Mouse (Mus musculus): ENCODE measurements around the gene Akt1s1. TPM values are rescaled to one million over a fixed set of nuclear protein-coding genes. Genes with fewer than 3 reads are reported as not detected.

Akt1s1 gene
- polyA plus RNA-seq, 1 experiment from 2014 or later, result 105 TPM

GRCm38 (mm10) chr7:44850146-44850545 is 1.4 kb downstream of the Akt1s1 start:
- H3K4me2 ChIP-seq (ENCODE audit: low read depth, low read length), result peak overlapping the region; percentile 67
- peak overlapping the region; percentile 91 for H3K9ac ChIP-seq (ENCODE audit: low read depth, low read length)
- WGBS, result under 1% methylated on average over 33 of the region's 33 CpGs
- ATAC-seq, result peak; percentile 45
- H3K27ac ChIP-seq (ENCODE audit: low read length), result peak overlapping the region; percentile 99
- peaks cover 33% of the 10 kb centered on the region for H3K4me1 ChIP-seq (ENCODE audit: control insufficient read depth, insufficient read depth, low read length)
- peaks cover 16% of the 10 kb centered on the region; the same call in 1 of the 2 replicates for H3K36me3 ChIP-seq (ENCODE audit: control insufficient read depth, insufficient read depth, low read length)
- no peaks in the 10 kb centered on the region for H3K27me3 ChIP-seq (replicated peaks; ENCODE audit: control insufficient read depth, insufficient read depth, low read length)
- peak overlapping the region; percentile 82 for H3K4me3 ChIP-seq (ENCODE audit: low read length)
- H3K9me3 ChIP-seq (ENCODE audit: control insufficient read depth, low read length), result no peaks in the 10 kb centered on the region

- peaks cover 10% of the 10 kb centered on the region; the same call in 1 of the 2 replicates for H3K36me3 ChIP-seq (ENCODE audit: control insufficient read depth, insufficient read depth, low read length)
- H3K4me3 ChIP-seq (ENCODE audit: low read length), result peak overlapping the region; percentile 82
- 77% methylated on average over 8 of the region's 8 CpGs for WGBS
- peak overlapping the region; percentile 91 for H3K9ac ChIP-seq (ENCODE audit: low read depth, low read length)
- no peak for ATAC-seq
- peak overlapping the region; percentile 99 for H3K27ac ChIP-seq (ENCODE audit: low read length)
- no peaks in the 10 kb centered on the region for H3K9me3 ChIP-seq (ENCODE audit: control insufficient read depth, low read length)
- peak overlapping the region; percentile 67 for H3K4me2 ChIP-seq (ENCODE audit: low read depth, low read length)
- no peaks in the 10 kb centered on the region for H3K27me3 ChIP-seq (replicated peaks; ENCODE audit: control insufficient read depth, insufficient read depth, low read length)
- peaks cover 41% of the 10 kb centered on the region for H3K4me1 ChIP-seq (ENCODE audit: control insufficient read depth, insufficient read depth, low read length)
Observed at GRCm38 (mm10) chr7:44850789-44851624, 2.2 kb downstream of the Akt1s1 start.

GRCm38 (mm10) chr7:44851625-44852234 is 2.9 kb downstream of the Akt1s1 start:
- 91% methylated on average over 12 of the region's 12 CpGs for WGBS
- H3K27me3 ChIP-seq (replicated peaks; ENCODE audit: control insufficient read depth, insufficient read depth, low read length), result no peaks in the 10 kb centered on the region
- no peak overlapping the region for H3K4me2 ChIP-seq (ENCODE audit: low read depth, low read length)
- peaks cover 46% of the 10 kb centered on the region for H3K4me1 ChIP-seq (ENCODE audit: control insufficient read depth, insufficient read depth, low read length)
- 0 out of 2 replicates have a peak, but pooled peaks cover 3% of the 10 kb centered on the region for H3K36me3 ChIP-seq (ENCODE audit: control insufficient read depth, insufficient read depth, low read length)
- no peak for ATAC-seq
- H3K9me3 ChIP-seq (ENCODE audit: control insufficient read depth, low read length), result no peaks in the 10 kb centered on the region
- H3K4me3 ChIP-seq (ENCODE audit: low read length), result no peak overlapping the region
- H3K27ac ChIP-seq (ENCODE audit: low read length), result no peak overlapping the region
- H3K9ac ChIP-seq (ENCODE audit: low read depth, low read length), result peak overlapping the region; percentile 91; the same call in 1 of the 2 replicates

- H3K9me3 ChIP-seq (ENCODE audit: control insufficient read depth, low read length), result no peaks in the 10 kb centered on the region
- no peak for ATAC-seq
- H3K36me3 ChIP-seq (ENCODE audit: control insufficient read depth, insufficient read depth, low read length), result 0 out of 2 replicates have a peak, but pooled peaks cover 2% of the 10 kb centered on the region
- peaks cover 44% of the 10 kb centered on the region for H3K4me1 ChIP-seq (ENCODE audit: control insufficient read depth, insufficient read depth, low read length)
- no peak overlapping the region; the same call in 1 of the 2 replicates for H3K9ac ChIP-seq (ENCODE audit: low read depth, low read length)
- H3K27ac ChIP-seq (ENCODE audit: low read length), result no peak overlapping the region
- no peak overlapping the region for H3K4me3 ChIP-seq (ENCODE audit: low read length)
- 87% methylated on average over 36 of the region's 36 CpGs for WGBS
- H3K27me3 ChIP-seq (replicated peaks; ENCODE audit: control insufficient read depth, insufficient read depth, low read length), result no peaks in the 10 kb centered on the region
- no peak overlapping the region for H3K4me2 ChIP-seq (ENCODE audit: low read depth, low read length)
Observed at GRCm38 (mm10) chr7:44852259-44853027, 3.7 kb downstream of the Akt1s1 start.

GRCm38 (mm10) chr7:44853065-44853464 is 4.3 kb downstream of the Akt1s1 start:
- Histone ChIP-seq H3K4me3 (ENCODE audit: low read length) (no peak overlapping the region), H3K27ac (ENCODE audit: low read length) (no peak overlapping the region), H3K4me2 (ENCODE audit: low read depth, low read length) (0 out of 2 replicates have a peak overlapping the region, but pooled peaks have one; percentile 83), H3K9ac (ENCODE audit: low read depth, low read length) (peak overlapping the region; percentile 21; the same call in 1 of the 2 replicates), H3K4me1 (ENCODE audit: control insufficient read depth, insufficient read depth, low read length) (peaks cover 42% of the 10 kb centered on the region), H3K36me3 (ENCODE audit: control insufficient read depth, insufficient read depth, low read length) (0 out of 2 replicates have a peak, but pooled peaks cover 2% of the 10 kb centered on the region), H3K9me3 (ENCODE audit: control insufficient read depth, low read length) (no peaks in the 10 kb centered on the region), H3K27me3 (replicated peaks; ENCODE audit: control insufficient read depth, insufficient read depth, low read length) (no peaks in the 10 kb centered on the region)
- WGBS, result 95% methylated on average over 2 of the region's 2 CpGs
- ATAC-seq, result no peak

GRCm38 (mm10) chr7:44853596-44854355 is 5.0 kb downstream of the Akt1s1 start:
- WGBS, result 28% methylated on average over 26 of the region's 26 CpGs
- Histone ChIP-seq H3K27me3 (replicated peaks; ENCODE audit: control insufficient read depth, insufficient read depth, low read length) (no peaks in the 10 kb centered on the region), H3K9me3 (ENCODE audit: control insufficient read depth, low read length) (no peaks in the 10 kb centered on the region), H3K9ac (ENCODE audit: low read depth, low read length) (peak overlapping the region; percentile 86), H3K4me3 (ENCODE audit: low read length) (peak overlapping the region; percentile 61), H3K27ac (ENCODE audit: low read length) (peak overlapping the region; percentile 100), H3K4me2 (ENCODE audit: low read depth, low read length) (peak overlapping the region; percentile 83), H3K36me3 (ENCODE audit: control insufficient read depth, insufficient read depth, low read length) (0 out of 2 replicates have a peak, but pooled peaks cover 2% of the 10 kb centered on the region), H3K4me1 (ENCODE audit: control insufficient read depth, insufficient read depth, low read length) (peaks cover 49% of the 10 kb centered on the region)
- no peak for ATAC-seq

GRCm38 (mm10) chr7:44854356-44855031 is 5.7 kb downstream of the Akt1s1 start:
- Histone ChIP-seq H3K9ac (ENCODE audit: low read depth, low read length) (peak overlapping the region; percentile 86), H3K27ac (ENCODE audit: low read length) (peak overlapping the region; percentile 100), H3K27me3 (replicated peaks; ENCODE audit: control insufficient read depth, insufficient read depth, low read length) (no peaks in the 10 kb centered on the region), H3K36me3 (ENCODE audit: control insufficient read depth, insufficient read depth, low read length) (0 out of 2 replicates have a peak, but pooled peaks cover 2% of the 10 kb centered on the region), H3K4me2 (ENCODE audit: low read depth, low read length) (peak overlapping the region; percentile 83), H3K9me3 (ENCODE audit: control insufficient read depth, low read length) (no peaks in the 10 kb centered on the region), H3K4me1 (ENCODE audit: control insufficient read depth, insufficient read depth, low read length) (peaks cover 49% of the 10 kb centered on the region), H3K4me3 (ENCODE audit: low read length) (peak overlapping the region; percentile 61)
- WGBS, result 2% methylated on average over 45 of the region's 45 CpGs
- ATAC-seq, result peak; percentile 83

GRCm38 (mm10) chr7:44855036-44855435 is 6.2 kb downstream of the Akt1s1 start:
- Histone ChIP-seq H3K9ac (ENCODE audit: low read depth, low read length) (peak overlapping the region; percentile 86), H3K4me1 (ENCODE audit: control insufficient read depth, insufficient read depth, low read length) (peaks cover 49% of the 10 kb centered on the region), H3K27me3 (replicated peaks; ENCODE audit: control insufficient read depth, insufficient read depth, low read length) (no peaks in the 10 kb centered on the region), H3K9me3 (ENCODE audit: control insufficient read depth, low read length) (no peaks in the 10 kb centered on the region), H3K27ac (ENCODE audit: low read length) (peak overlapping the region; percentile 100), H3K4me3 (ENCODE audit: low read length) (peak overlapping the region; percentile 61), H3K4me2 (ENCODE audit: low read depth, low read length) (peak overlapping the region; percentile 83), H3K36me3 (ENCODE audit: control insufficient read depth, insufficient read depth, low read length) (peaks cover 2% of the 10 kb centered on the region; the same call in 1 of the 2 replicates)
- WGBS, result 35% methylated on average over 10 of the region's 10 CpGs
- peak; percentile 18 for ATAC-seq
